Mouse (Mus musculus): ENCODE results near the gene Tac4.

GRCm38 (mm10) chr11:95231688-95232328 is 29.5 kb upstream of the Tac4 start:
- peak; percentile 51; the same call in 1 of the 2 replicates for TF ChIP-seq CTCF (IDR thresholded peaks at IDR 0.05; ENCODE audit: extremely low read depth, insufficient read depth, insufficient read length, insufficient replicate concordance)
- no peak for TF ChIP-seq POLR2A (IDR thresholded peaks at IDR 0.05; ENCODE audit: low read depth, low read length)
